Comparison of ENCODE assay signal across 10 mouse cellular contexts in the genomic region with DNA sequence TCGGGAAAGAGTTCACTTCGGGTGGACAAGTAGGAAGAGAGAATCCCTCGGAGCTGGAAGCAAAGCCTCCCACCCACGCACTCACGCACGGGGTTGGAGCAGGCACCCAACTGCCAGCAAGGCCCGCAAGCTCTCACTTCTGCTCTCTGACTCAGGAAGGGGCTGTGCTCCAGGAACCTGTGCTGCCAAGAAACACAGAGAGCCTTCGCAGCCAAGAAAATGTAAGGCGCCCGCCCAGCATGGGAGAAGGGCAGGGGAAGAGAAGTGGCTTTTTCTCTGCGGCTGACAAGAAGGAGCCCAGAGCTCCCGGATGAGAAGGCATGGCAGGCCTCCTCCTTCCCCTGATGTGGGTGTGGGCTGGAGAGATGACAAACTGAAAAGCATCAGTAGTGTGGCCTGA.
DNase-seq lines count a peak whose midpoint lies in the region; ATAC-seq and TF ChIP-seq lines count a peak whose summit lies in the region.
"Had no signal": no experiment of that assay in that cellular context is flagged by ENCODE, and none has a peak within 500 bp of the region (broad histone marks: within the 10 kb centered on the region; RNA-seq: fewer than 3 reads in every experiment).

No protein-coding gene starts in this region.

- H3K9me3 ChIP-seq in limb, embryonic 14.5 days (ENCODE audit: control insufficient read depth, low read length): no peaks in the 10 kb centered on the region
- no peaks in the 10 kb centered on the region for H3K9me3 ChIP-seq in limb, embryonic 10.5 days (replicated peaks)
- H3K9me3 ChIP-seq in neural tube, embryonic 15.5 days (replicated peaks): no peaks in the 10 kb centered on the region
- H3K9me3 ChIP-seq in intestine, embryonic 16.5 days (ENCODE audit: control insufficient read depth, low read length): no peaks in the 10 kb centered on the region
- H3K9me3 ChIP-seq: heart, embryonic 13.5 days had no signal

- ATAC-seq in limb, embryonic 14.5 days (ENCODE audit: low FRiP score, low read depth): no peak
- ATAC-seq in neural tube, embryonic 15.5 days (ENCODE audit: low FRiP score): no peak
- no peak for ATAC-seq in intestine, embryonic 16.5 days
- ATAC-seq: Patski had no signal

- H3K4me3 ChIP-seq in limb, embryonic 14.5 days (replicated peaks; ENCODE audit: low read length): no peak overlapping the region
- no peak overlapping the region for H3K4me3 ChIP-seq in limb, embryonic 10.5 days
- H3K4me3 ChIP-seq in neural tube, embryonic 15.5 days (replicated peaks): no peak overlapping the region
- H3K4me3 ChIP-seq in intestine, embryonic 16.5 days (ENCODE audit: low read length): no peak overlapping the region
- H3K4me3 ChIP-seq: heart, embryonic 13.5 days had no signal

- H3K9ac ChIP-seq in limb, embryonic 14.5 days (ENCODE audit: low read depth, low read length, severe bottlenecking): no peak overlapping the region
- no peak overlapping the region for H3K9ac ChIP-seq in neural tube, embryonic 15.5 days (replicated peaks)
- no peak overlapping the region for H3K9ac ChIP-seq in intestine, embryonic 16.5 days (ENCODE audit: low read depth, low read length)
- H3K9ac ChIP-seq: heart, embryonic 13.5 days had no signal

- DNase-seq in limb, embryonic 14.5 days (ENCODE audit: low spot score): peak; percentile 22
- DNase-seq in limb, embryonic 10.5 days (ENCODE audit: low spot score): no peak
- peak; percentile 58 to 59 for DNase-seq in cerebellum, postnatal 36 days
- DNase-seq in heart, postnatal 10 days: peak; percentile 39 to 51
- peak; percentile 74 for DNase-seq in right cerebral cortex, postnatal 14 days
- DNase-seq in kidney, adult 18-20 months: no peak

- no peak overlapping the region for H3K27ac ChIP-seq in limb, embryonic 14.5 days (replicated peaks; ENCODE audit: low read depth, low read length)
- H3K27ac ChIP-seq in limb, embryonic 10.5 days: no peak overlapping the region
- no peak overlapping the region for H3K27ac ChIP-seq in neural tube, embryonic 15.5 days (replicated peaks)
- H3K27ac ChIP-seq in intestine, embryonic 16.5 days (ENCODE audit: low read length): no peak overlapping the region
- H3K27ac ChIP-seq: heart, embryonic 13.5 days had no signal

- WGBS in limb, embryonic 14.5 days: 67% methylated on average over 12 of the region's 12 CpGs
- WGBS in limb, embryonic 10.5 days: 82% methylated on average over 12 of the region's 12 CpGs
- WGBS in neural tube, embryonic 15.5 days: 81% methylated on average over 12 of the region's 12 CpGs
- WGBS in intestine, embryonic 16.5 days: 76% methylated on average over 12 of the region's 12 CpGs

- TF ChIP-seq POLR2A in limb, embryonic 14.5 days (IDR thresholded peaks at IDR 0.05; ENCODE audit: borderline replicate concordance, extremely low read depth, insufficient read depth, insufficient read length): no peak

- H3K36me3 ChIP-seq in limb, embryonic 14.5 days (ENCODE audit: control insufficient read depth, insufficient read depth, low read length): no peaks in the 10 kb centered on the region
- no peaks in the 10 kb centered on the region for H3K36me3 ChIP-seq in limb, embryonic 10.5 days
- no peaks in the 10 kb centered on the region for H3K36me3 ChIP-seq in neural tube, embryonic 15.5 days
- no peaks in the 10 kb centered on the region for H3K36me3 ChIP-seq in intestine, embryonic 16.5 days (ENCODE audit: control insufficient read depth, insufficient read depth, low read length)
- H3K36me3 ChIP-seq: heart, embryonic 13.5 days had no signal

- no peak overlapping the region for H3K4me2 ChIP-seq in limb, embryonic 14.5 days (replicated peaks; ENCODE audit: low read depth, low read length, severe bottlenecking)
- H3K4me2 ChIP-seq in neural tube, embryonic 15.5 days: no peak overlapping the region
- no peak overlapping the region for H3K4me2 ChIP-seq in intestine, embryonic 16.5 days (ENCODE audit: low read depth, low read length)
- H3K4me2 ChIP-seq: heart, embryonic 13.5 days had no signal

- H3K27me3 ChIP-seq in limb, embryonic 14.5 days (ENCODE audit: control insufficient read depth, insufficient read depth, low read length): no peaks in the 10 kb centered on the region
- H3K27me3 ChIP-seq in limb, embryonic 10.5 days (ENCODE audit: low read depth, poor library complexity, severe bottlenecking): no peaks in the 10 kb centered on the region
- H3K27me3 ChIP-seq in neural tube, embryonic 15.5 days (replicated peaks): no peaks in the 10 kb centered on the region
- H3K27me3 ChIP-seq in intestine, embryonic 16.5 days (replicated peaks; ENCODE audit: control insufficient read depth, insufficient read depth, low read length): no peaks in the 10 kb centered on the region
- H3K27me3 ChIP-seq: Patski had no signal

- no peaks in the 10 kb centered on the region for H3K4me1 ChIP-seq in limb, embryonic 14.5 days (ENCODE audit: control insufficient read depth, insufficient read depth, low read length)
- H3K4me1 ChIP-seq in limb, embryonic 10.5 days: no peaks in the 10 kb centered on the region
- H3K4me1 ChIP-seq in neural tube, embryonic 15.5 days: peaks cover 4% of the 10 kb centered on the region; the same call in 1 of the 2 replicates
- H3K4me1 ChIP-seq in intestine, embryonic 16.5 days (ENCODE audit: control insufficient read depth, insufficient read depth, low read length): no peaks in the 10 kb centered on the region
- H3K4me1 ChIP-seq: heart, embryonic 13.5 days had no signal

- intact Hi-C loops in heart, postnatal 10 days (cut with DNase I): no loop called here

Comparison
In these comparisons a context has a peak if more than half of its experiments do, and no peak if none do; other contexts are left out.
1. DNase-seq: peak in limb, embryonic 14.5 days (single experiment), cerebellum, postnatal 36 days (2 of 2), heart, postnatal 10 days (2 of 2) and right cerebral cortex, postnatal 14 days (single experiment); none in limb, embryonic 10.5 days (single experiment) and kidney, adult 18-20 months (single experiment).